21 mouse cellular contexts compared by ENCODE assay signal in the genomic region with DNA sequence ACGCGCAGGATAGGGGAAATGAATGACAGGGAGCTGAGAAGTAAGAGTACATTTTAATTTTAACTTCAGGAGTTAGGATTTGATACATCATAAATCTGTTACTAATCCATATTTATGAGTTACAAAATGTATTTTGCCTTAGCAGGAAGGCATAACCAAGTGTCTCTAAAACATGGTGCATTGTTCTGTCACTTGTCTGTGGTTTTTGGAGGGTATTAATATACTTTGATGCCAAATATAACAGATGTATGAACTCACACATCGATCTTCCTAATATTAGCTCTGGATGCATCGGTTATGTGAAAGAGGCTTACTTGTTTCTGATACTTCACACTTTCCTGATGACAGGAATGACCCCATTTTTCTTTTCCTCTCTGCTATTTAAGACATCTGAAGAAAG. TPM values are rescaled to one million over a fixed set of nuclear protein-coding genes. Genes with fewer than 3 reads are reported as not detected.
"Had no signal": no experiment of that assay in that cellular context is flagged by ENCODE, and none has a peak within 500 bp of the region (broad histone marks: within the 10 kb centered on the region; RNA-seq: fewer than 3 reads in every experiment).

No protein-coding gene starts in this region.

- H3K4me1 ChIP-seq: midbrain, embryonic 10.5 days; midbrain, embryonic 12.5 days; neural tube, embryonic 13.5 days; neural tube, embryonic 15.5 days; stomach, embryonic 15.5 days had no signal

- DNase-seq: lung, adult 18-20 months; lung, embryonic 14.5 days; lung, postnatal 10 days; lung, postnatal 4 days; midbrain, embryonic 14.5 days; right cerebral cortex, postnatal 14 days; thymus, adult 2 months; thymus, postnatal 25 days; thymus, postnatal 4 days had no signal

- H3K27me3 ChIP-seq: midbrain, embryonic 12.5 days; neural tube, embryonic 13.5 days; neural tube, embryonic 15.5 days; stomach, embryonic 15.5 days had no signal

- H3K4me2 ChIP-seq: lung, embryonic 14.5 days; midbrain, embryonic 12.5 days; neural tube, embryonic 13.5 days; neural tube, embryonic 15.5 days; stomach, embryonic 15.5 days had no signal

- H3K27ac ChIP-seq: midbrain, embryonic 10.5 days; midbrain, embryonic 12.5 days; neural tube, embryonic 13.5 days; neural tube, embryonic 15.5 days; stomach, embryonic 15.5 days; stomach, postnatal 0 days had no signal

- H3K36me3 ChIP-seq: midbrain, embryonic 10.5 days; midbrain, embryonic 12.5 days; neural tube, embryonic 13.5 days; neural tube, embryonic 15.5 days; stomach, embryonic 15.5 days had no signal

- H3K4me3 ChIP-seq: midbrain, embryonic 10.5 days; midbrain, embryonic 12.5 days; myocyte; neural tube, embryonic 13.5 days; neural tube, embryonic 15.5 days; stomach, embryonic 15.5 days had no signal

- H3K9me3 ChIP-seq: midbrain, embryonic 10.5 days; midbrain, embryonic 12.5 days; neural tube, embryonic 13.5 days; neural tube, embryonic 15.5 days; stomach, embryonic 15.5 days had no signal

- H3K9ac ChIP-seq: lung, embryonic 14.5 days; midbrain, embryonic 12.5 days; neural tube, embryonic 13.5 days; neural tube, embryonic 15.5 days; stomach, embryonic 15.5 days had no signal

- ATAC-seq: midbrain, embryonic 16.5 days had no signal

RNA-seq across cellular contexts. Expression of gene Ankrd7, which starts 45.9 kb away (rescaled TPM):
- total RNA-seq: megakaryocyte, adult 5-6 weeks; megakaryocyte-erythroid progenitor cell, adult 5-6 weeks had no signal
- polyA plus RNA-seq: midbrain, embryonic 14.5 days; midbrain, embryonic 16.5 days; myocyte; neural tube, embryonic 13.5 days; neural tube, embryonic 15.5 days; spleen, adult 2 months; stomach, postnatal 0 days; thymus, adult 2 months; urinary bladder, adult 2 months had no signal
